Mouse (Mus musculus) heart, postnatal 0 days (tissue): ENCODE measurements around the gene Tyw5. TPM values are rescaled to one million over a fixed set of nuclear protein-coding genes. Genes with fewer than 3 reads are reported as not detected.

ENCODE experiments used
- ATAC-seq: fragments of 200-750 bp; cut with Nextera tagmentation; 2 replicates; pipeline ENCODE4 v1.8.0; 2017; ENCODE audit warnings: low read depth, moderate number of reproducible peaks, moderate library complexity; ENCODE audit not compliant: insufficient read depth
- DNase-seq: peaks from one replicate; pipeline ENCODE4 v3.0.0-alpha.2; 2016; ENCODE audit warnings: low spot score
- H3K27ac ChIP-seq: fragments of 300-500 bp; sonication (generic); 2 replicates; pipeline ENCODE4 v1.5.1; 2014; ENCODE audit warnings: low read depth, mild to moderate bottlenecking
- H3K27me3 ChIP-seq: fragments of 300-500 bp; sonication (generic); 2 replicates; pipeline ENCODE4 v1.6.1; 2014; ENCODE audit warnings: low read length, mixed read lengths; ENCODE audit not compliant: control insufficient read depth, insufficient read depth
- H3K36me3 ChIP-seq: fragments of 300-500 bp; sonication (generic); replicated peaks from 2 replicates; pipeline ENCODE4 v1.6.1; 2014; ENCODE audit warnings: low read length, mixed read lengths; ENCODE audit not compliant: control insufficient read depth, insufficient read depth
- H3K4me1 ChIP-seq: fragments of 300-500 bp; sonication (generic); 2 replicates; pipeline ENCODE4 v1.6.1; 2014; ENCODE audit warnings: antibody characterized with exemption; ENCODE audit not compliant: control insufficient read depth, insufficient read depth
- H3K4me2 ChIP-seq: fragments of 300-500 bp; sonication (generic); 2 replicates; pipeline ENCODE4 v1.6.1; 2014; ENCODE audit warnings: low read depth, mild to moderate bottlenecking, low read length, moderate library complexity
- H3K4me3 ChIP-seq: fragments of 300-500 bp; sonication (generic); 2 replicates; pipeline ENCODE4 v1.5.1; 2014; ENCODE audit warnings: low read depth, low read length
- H3K9ac ChIP-seq: fragments of 300-500 bp; sonication (generic); replicated peaks from 2 replicates; pipeline ENCODE4 v1.6.1; 2014; ENCODE audit warnings: low read depth, low read length, mixed read lengths
- H3K9me3 ChIP-seq: fragments of 300-500 bp; sonication (generic); replicated peaks from 2 replicates; pipeline ENCODE4 v1.6.1; 2016; ENCODE audit warnings: low read length; ENCODE audit not compliant: control insufficient read depth
- CTCF ChIP-seq: IDR thresholded peaks from 2 replicates; pipeline ENCODE4 v1.5.1; 2016; ENCODE audit warnings: antibody characterized with exemption, control low read depth, low read depth
- EP300 ChIP-seq: IDR thresholded peaks from 2 replicates; pipeline ENCODE4 v1.6.1; 2016; ENCODE audit warnings: antibody characterized with exemption, low read depth
- WGBS: fragments of 180-500 bp; shearing (Covaris S2); extraction: QIAGEN DNeasy Blood & Tissue Kit; methylation state at CpG from one replicate; pipeline ENCODE4 v1.1.7; 2014; 5-methylcytosine and 5-hydroxymethylcytosine counted together
- polyA plus RNA-seq: library from polyadenylated mRNA; unstranded; fragments of >200 nt; fragmentation: Nextera tagmentation; extraction: Ambion mirVana; gene quantifications from 2 replicates; pipeline ENCODE4 v1.2.1, GENCODE M21; 2015
- total RNA-seq: library from RNA; depleted of rRNA; stranded (reverse); fragments of >200 nt; gene quantifications from 2 replicates; pipeline ENCODE4 v1.2.3, GENCODE M21; 2014; ENCODE audit warnings: low replicate concordance

Gene Tyw5
- total and polyA plus RNA-seq, 2 experiments from 2014 or later: 11.5 to 18.9 TPM

DNA sequence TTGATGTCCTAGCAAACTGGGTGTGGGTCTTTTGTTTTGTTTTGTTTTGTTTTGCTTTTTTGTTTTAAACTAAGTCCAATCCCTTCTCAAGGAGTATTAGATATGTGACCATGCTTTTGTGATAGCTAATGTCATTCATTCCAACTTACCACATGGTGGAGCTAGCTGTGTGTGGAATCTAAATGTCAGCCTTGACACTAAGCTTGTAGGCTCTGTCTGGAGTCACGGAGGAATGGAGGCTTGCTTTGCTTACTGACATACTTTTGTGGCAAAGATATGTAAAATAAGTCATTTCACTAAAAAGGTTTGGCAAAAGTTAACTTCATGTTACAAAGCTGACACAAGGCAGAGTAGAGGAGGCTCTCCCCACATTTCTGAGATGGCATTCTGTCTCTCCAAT, 16.8 kb upstream of the Tyw5 start:
- H3K4me1 ChIP-seq: no peaks in the 10 kb centered on the region
- no peak for TF ChIP-seq EP300
- TF ChIP-seq CTCF: peak; percentile 79
- no peak for ATAC-seq
- peak; percentile 64 for DNase-seq
- H3K9ac ChIP-seq: no peak overlapping the region
- no peaks in the 10 kb centered on the region for H3K27me3 ChIP-seq
- H3K4me2 ChIP-seq: no peak overlapping the region
- 10% methylated on average over 1 of the region's 1 CpGs for WGBS
- H3K9me3 ChIP-seq: no peaks in the 10 kb centered on the region
- H3K27ac ChIP-seq: no peak overlapping the region
- no peaks in the 10 kb centered on the region for H3K36me3 ChIP-seq
- H3K4me3 ChIP-seq: no peak overlapping the region

DNA sequence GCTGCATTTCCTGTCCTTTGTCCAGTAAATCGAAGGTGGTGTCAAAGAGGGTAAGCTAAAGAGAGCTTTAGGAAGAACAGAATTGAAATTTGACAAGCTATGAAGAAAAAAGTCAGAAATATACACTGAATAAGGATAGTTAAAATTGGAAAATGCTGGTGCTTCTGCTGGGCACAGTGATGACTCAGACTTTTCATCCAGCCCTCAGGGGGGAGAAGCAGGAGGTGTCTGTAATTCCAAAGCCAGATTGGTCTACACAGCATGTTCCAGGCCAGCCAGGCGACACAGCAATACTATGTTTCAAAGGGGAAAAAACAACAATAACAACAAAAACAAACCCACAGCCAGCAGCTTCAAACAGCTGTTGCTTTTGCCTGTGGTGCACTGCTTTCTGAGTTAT, 6.5 kb upstream of the Tyw5 start:
- no peak overlapping the region for H3K4me3 ChIP-seq
- no peak for TF ChIP-seq EP300
- no peak for TF ChIP-seq CTCF
- peaks cover 54% of the 10 kb centered on the region for H3K36me3 ChIP-seq
- no peak for DNase-seq
- H3K9me3 ChIP-seq: no peaks in the 10 kb centered on the region
- no peak for ATAC-seq
- H3K4me1 ChIP-seq: peaks cover 9% of the 10 kb centered on the region; the same call in 1 of the 2 replicates
- no peak overlapping the region for H3K9ac ChIP-seq
- H3K4me2 ChIP-seq: no peak overlapping the region
- no peaks in the 10 kb centered on the region for H3K27me3 ChIP-seq
- no peak overlapping the region for H3K27ac ChIP-seq
- WGBS: 80% methylated on average over 2 of the region's 2 CpGs

DNA sequence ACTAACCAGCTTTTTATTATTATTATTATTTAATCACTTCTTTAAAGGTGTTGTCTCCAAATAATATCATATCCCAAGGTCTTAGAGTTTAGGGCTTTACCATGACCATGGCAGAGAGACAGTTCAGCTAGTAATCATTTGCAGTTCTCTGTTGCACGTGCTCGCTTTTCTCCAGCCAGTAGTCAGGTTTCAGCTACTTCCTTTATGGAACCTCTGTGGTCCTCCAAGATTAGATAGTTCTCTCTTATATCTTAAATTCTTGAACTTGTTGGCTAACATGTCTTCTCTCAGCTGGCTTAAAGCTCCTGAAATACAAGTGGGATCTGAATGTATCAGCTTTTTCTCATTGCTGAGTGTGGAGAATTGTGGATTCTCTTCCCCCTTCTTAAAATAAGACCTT, 2.1 kb upstream of the Tyw5 start:
- WGBS: 74% methylated on average over 2 of the region's 2 CpGs
- H3K4me3 ChIP-seq: no peak overlapping the region
- no peak overlapping the region for H3K9ac ChIP-seq
- no peak for TF ChIP-seq CTCF
- TF ChIP-seq EP300: no peak
- no peak for DNase-seq
- H3K36me3 ChIP-seq: peaks cover 28% of the 10 kb centered on the region
- no peak overlapping the region for H3K4me2 ChIP-seq
- H3K27me3 ChIP-seq: no peaks in the 10 kb centered on the region
- H3K4me1 ChIP-seq: peaks cover 27% of the 10 kb centered on the region
- no peak overlapping the region for H3K27ac ChIP-seq
- ATAC-seq: no peak
- no peaks in the 10 kb centered on the region for H3K9me3 ChIP-seq

DNA sequence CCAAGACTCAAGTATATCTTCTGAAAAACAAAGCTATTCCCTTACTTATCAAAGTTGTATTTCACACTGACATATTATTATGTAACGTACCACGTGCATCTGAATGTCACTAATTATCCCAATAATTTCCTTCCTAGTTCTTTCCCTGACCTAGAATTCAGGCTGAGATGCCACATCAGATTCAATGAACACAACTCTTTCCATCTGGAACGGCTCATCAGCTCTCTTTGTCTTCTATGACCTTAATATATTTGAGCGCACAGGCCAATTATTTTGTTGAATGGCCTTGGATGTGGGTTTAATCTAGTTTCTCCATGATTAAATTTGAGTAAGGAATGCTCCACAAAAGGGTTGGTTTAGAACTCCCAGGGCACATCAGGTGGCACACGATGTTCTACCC, 4.8 kb downstream of the Tyw5 start:
- Histone ChIP-seq H3K27ac (no peak overlapping the region), H3K9me3 (no peaks in the 10 kb centered on the region), H3K9ac (no peak overlapping the region), H3K36me3 (peaks cover 13% of the 10 kb centered on the region), H3K4me1 (peaks cover 9% of the 10 kb centered on the region), H3K4me3 (no peak overlapping the region), H3K4me2 (no peak overlapping the region), H3K27me3 (no peaks in the 10 kb centered on the region)
- TF ChIP-seq EP300: no peak
- TF ChIP-seq CTCF: no peak
- no peak for ATAC-seq
- 95% methylated on average over 5 of the region's 5 CpGs for WGBS
- DNase-seq: no peak

DNA sequence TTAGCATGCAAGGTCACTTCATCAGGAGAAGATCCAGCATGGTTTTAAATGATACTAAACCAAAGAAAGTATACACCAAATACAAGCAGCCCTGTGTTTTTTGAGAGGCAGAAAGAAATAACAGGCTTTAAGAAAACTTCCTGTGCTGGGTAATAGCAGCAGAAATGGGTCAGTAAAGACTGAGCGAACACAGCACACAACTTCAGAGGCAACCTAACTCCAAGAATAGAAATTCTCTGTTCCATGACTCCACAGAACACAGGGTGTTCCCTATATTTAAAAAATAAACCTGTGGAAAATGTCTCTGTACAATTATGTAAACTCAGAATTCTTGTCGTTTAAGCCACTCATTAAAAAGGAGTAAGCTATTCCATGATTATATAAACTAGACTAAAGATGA, 6.0 kb downstream of the Tyw5 start:
- H3K9ac ChIP-seq: no peak overlapping the region
- no peak for TF ChIP-seq EP300
- no peak for TF ChIP-seq CTCF
- no peak overlapping the region for H3K27ac ChIP-seq
- H3K4me1 ChIP-seq: peaks cover 9% of the 10 kb centered on the region
- H3K36me3 ChIP-seq: peaks cover 22% of the 10 kb centered on the region
- ATAC-seq: no peak
- 85% methylated on average over 2 of the region's 2 CpGs for WGBS
- H3K4me3 ChIP-seq: no peak overlapping the region
- DNase-seq: no peak
- H3K9me3 ChIP-seq: no peaks in the 10 kb centered on the region
- no peaks in the 10 kb centered on the region for H3K27me3 ChIP-seq
- no peak overlapping the region for H3K4me2 ChIP-seq

DNA sequence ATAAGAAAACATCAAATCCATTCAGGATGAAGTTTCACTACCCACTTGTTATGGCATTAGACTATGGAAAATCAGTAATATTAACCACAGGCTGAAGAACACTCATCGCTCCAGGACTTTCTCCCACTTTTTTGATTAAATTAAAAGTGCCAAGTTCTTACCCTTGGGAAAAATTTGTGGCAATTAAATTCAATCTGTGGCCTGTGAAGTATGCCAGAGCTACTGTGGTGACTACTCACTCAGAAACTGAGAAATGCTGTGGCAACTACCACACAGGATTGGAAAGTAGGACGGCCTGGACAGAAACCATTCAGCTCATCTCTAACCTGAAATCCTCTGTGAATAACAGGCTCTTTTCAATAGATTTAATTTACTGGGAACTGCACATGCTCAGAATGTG, 6.6 kb downstream of the Tyw5 start:
- no peak for DNase-seq
- no peak overlapping the region for H3K27ac ChIP-seq
- H3K4me1 ChIP-seq: peaks cover 3% of the 10 kb centered on the region
- no peak for ATAC-seq
- H3K4me3 ChIP-seq: no peak overlapping the region
- 93% methylated on average over 2 of the region's 2 CpGs for WGBS
- H3K9me3 ChIP-seq: no peaks in the 10 kb centered on the region
- H3K4me2 ChIP-seq: no peak overlapping the region
- H3K9ac ChIP-seq: no peak overlapping the region
- H3K27me3 ChIP-seq: no peaks in the 10 kb centered on the region
- H3K36me3 ChIP-seq: peaks cover 25% of the 10 kb centered on the region
- TF ChIP-seq EP300 (no peak), CTCF (no peak)
